Mouse (Mus musculus): ENCODE results near the gene Dbi. TPM values are rescaled to one million over a fixed set of nuclear protein-coding genes. Genes with fewer than 3 reads are reported as not detected.
A peak's percentile ranks its signal among the peaks of the same experiment; 100 is the strongest.

Gene Dbi
- polyA plus RNA-seq, 1 experiment = 1,176 TPM

DNA sequence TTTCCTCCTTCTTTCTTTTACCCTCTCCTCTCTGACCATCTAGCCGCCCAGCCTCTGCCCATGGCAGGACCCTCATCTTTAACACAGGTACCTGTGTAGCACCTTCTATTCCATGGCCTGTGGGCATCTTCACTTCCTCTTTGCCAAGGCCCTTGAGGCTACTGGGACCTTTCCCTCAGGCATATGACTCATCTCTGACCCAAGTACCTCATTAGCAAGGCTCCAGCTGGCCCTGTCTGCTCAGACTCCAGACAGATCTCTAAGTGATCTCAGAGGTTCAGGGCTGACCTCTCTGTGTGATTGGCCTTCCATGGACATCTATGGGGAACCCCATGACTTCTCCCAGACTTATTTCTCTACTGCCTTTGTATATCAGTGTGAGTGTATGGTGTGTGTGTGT lies 40.2 kb downstream of the Dbi start:
- Histone ChIP-seq H3K4me1 (ENCODE audit: control insufficient read depth, insufficient read depth, low read length) (no peaks in the 10 kb centered on the region), H3K4me3 (replicated peaks; ENCODE audit: insufficient read depth, low read depth, low read length) (no peak overlapping the region), H3K27me3 (ENCODE audit: control insufficient read depth, insufficient read depth, low read length) (no peaks in the 10 kb centered on the region), H3K27ac (ENCODE audit: insufficient read depth, low read length) (no peak overlapping the region)
- TF ChIP-seq CTCF (IDR thresholded peaks at IDR 0.05; ENCODE audit: borderline replicate concordance, insufficient read depth, low read depth, low read length) = no peak
- no peak for TF ChIP-seq POLR2A (IDR thresholded peaks at IDR 0.05; ENCODE audit: borderline replicate concordance, insufficient read depth, low read length)
- 93% methylated on average over 1 of the region's 1 CpGs for WGBS
- DNase-seq = no peak

DNA sequence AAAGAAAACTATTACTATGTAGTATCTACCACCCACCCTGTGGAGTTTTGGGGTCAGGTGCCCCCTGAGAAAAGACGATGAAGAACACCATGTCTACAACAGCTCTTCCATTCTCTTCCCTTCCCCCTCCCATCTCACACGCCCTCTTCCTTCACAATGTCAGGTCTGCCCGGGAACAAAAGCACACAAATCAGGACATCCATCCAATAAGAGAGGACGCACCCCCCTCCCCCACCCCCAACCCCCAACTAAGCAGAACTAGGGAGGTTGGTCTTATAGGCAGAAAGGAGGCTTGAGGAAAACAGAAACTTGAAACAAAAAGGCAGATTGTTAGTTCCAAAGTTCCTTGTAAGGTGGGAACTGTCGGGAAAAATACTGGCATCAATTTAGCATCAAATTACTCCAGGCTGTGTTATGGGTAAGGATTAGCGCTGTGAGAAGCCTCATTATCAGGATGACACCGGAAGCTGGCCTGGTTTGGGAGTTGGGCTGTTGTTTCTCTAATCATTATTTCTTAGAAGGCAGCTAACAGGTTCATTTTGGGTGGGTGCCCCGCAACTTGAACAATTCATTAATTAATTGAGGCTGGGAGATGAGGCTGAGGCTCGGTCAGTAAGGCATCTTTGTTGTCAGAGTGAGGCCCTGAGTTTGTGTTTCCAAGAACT lies 43.0 kb downstream of the Dbi start:
- TF ChIP-seq CTCF (IDR thresholded peaks at IDR 0.05; ENCODE audit: borderline replicate concordance, insufficient read depth, low read depth, low read length) (no peak), POLR2A (IDR thresholded peaks at IDR 0.05; ENCODE audit: borderline replicate concordance, insufficient read depth, low read length) (no peak)
- Histone ChIP-seq H3K4me3 (replicated peaks; ENCODE audit: insufficient read depth, low read depth, low read length) (no peak overlapping the region), H3K27me3 (ENCODE audit: control insufficient read depth, insufficient read depth, low read length) (no peaks in the 10 kb centered on the region; the same call in 1 of the 2 replicates), H3K27ac (ENCODE audit: insufficient read depth, low read length) (no peak overlapping the region), H3K4me1 (ENCODE audit: control insufficient read depth, insufficient read depth, low read length) (no peaks in the 10 kb centered on the region)
- 39% methylated on average over 9 of the region's 9 CpGs for WGBS
- DNase-seq = no peak

GRCm38 (mm10) chr1:120075507-120075906 lies 45.4 kb downstream of the Dbi start:
- no peak for DNase-seq
- TF ChIP-seq POLR2A (IDR thresholded peaks at IDR 0.05; ENCODE audit: borderline replicate concordance, insufficient read depth, low read length) = no peak
- no peak for TF ChIP-seq CTCF (IDR thresholded peaks at IDR 0.05; ENCODE audit: borderline replicate concordance, insufficient read depth, low read depth, low read length)
- no peak overlapping the region for H3K4me3 ChIP-seq (replicated peaks; ENCODE audit: insufficient read depth, low read depth, low read length)
- H3K4me1 ChIP-seq (ENCODE audit: control insufficient read depth, insufficient read depth, low read length) = no peaks in the 10 kb centered on the region
- H3K27me3 ChIP-seq (ENCODE audit: control insufficient read depth, insufficient read depth, low read length) = no peaks in the 10 kb centered on the region; the same call in 1 of the 2 replicates
- WGBS = 86% methylated on average over 5 of the region's 5 CpGs
- no peak overlapping the region for H3K27ac ChIP-seq (ENCODE audit: insufficient read depth, low read length)

DNA sequence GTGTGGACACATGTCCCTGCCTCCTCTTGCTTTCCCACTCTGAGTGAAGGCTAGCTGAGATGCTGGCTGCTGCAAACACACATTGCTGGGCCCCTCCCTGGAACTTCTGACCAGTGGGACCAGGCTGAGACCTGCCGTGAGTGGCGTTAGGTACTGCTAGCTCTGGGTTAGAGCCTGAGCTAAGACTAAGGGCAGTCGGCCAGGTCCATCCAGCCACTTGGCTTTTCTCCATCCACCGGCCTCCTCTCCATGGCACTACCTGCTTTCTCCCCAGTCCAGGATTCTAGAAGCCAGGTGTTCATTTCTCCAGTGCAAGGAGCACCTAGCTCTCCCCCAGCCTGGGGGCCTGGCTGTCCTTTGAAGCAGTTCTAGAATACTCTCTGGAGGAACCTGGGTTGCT lies 45.9 kb downstream of the Dbi start:
- no peak overlapping the region for H3K4me3 ChIP-seq (replicated peaks; ENCODE audit: insufficient read depth, low read depth, low read length)
- peak; percentile 41 to 51 for DNase-seq
- TF ChIP-seq CTCF (IDR thresholded peaks at IDR 0.05; ENCODE audit: borderline replicate concordance, insufficient read depth, low read depth, low read length) (no peak), POLR2A (IDR thresholded peaks at IDR 0.05; ENCODE audit: borderline replicate concordance, insufficient read depth, low read length) (no peak)
- H3K27ac ChIP-seq (ENCODE audit: insufficient read depth, low read length) = no peak overlapping the region
- WGBS = 38% methylated on average over 4 of the region's 4 CpGs
- H3K4me1 ChIP-seq (ENCODE audit: control insufficient read depth, insufficient read depth, low read length) = no peaks in the 10 kb centered on the region
- H3K27me3 ChIP-seq (ENCODE audit: control insufficient read depth, insufficient read depth, low read length) = no peaks in the 10 kb centered on the region; the same call in 1 of the 2 replicates

GRCm38 (mm10) chr1:120074307-120074702 lies 46.6 kb downstream of the Dbi start:
- Histone ChIP-seq H3K27ac (ENCODE audit: insufficient read depth, low read length) (no peak overlapping the region), H3K27me3 (ENCODE audit: control insufficient read depth, insufficient read depth, low read length) (no peaks in the 10 kb centered on the region; the same call in 1 of the 2 replicates), H3K4me3 (replicated peaks; ENCODE audit: insufficient read depth, low read depth, low read length) (no peak overlapping the region), H3K4me1 (ENCODE audit: control insufficient read depth, insufficient read depth, low read length) (no peaks in the 10 kb centered on the region)
- TF ChIP-seq CTCF (IDR thresholded peaks at IDR 0.05; ENCODE audit: borderline replicate concordance, insufficient read depth, low read depth, low read length) = no peak
- TF ChIP-seq POLR2A (IDR thresholded peaks at IDR 0.05; ENCODE audit: borderline replicate concordance, insufficient read depth, low read length) = no peak
- DNase-seq = no peak
- WGBS = 84% methylated on average over 4 of the region's 4 CpGs

- peak; percentile 32 to 35 for DNase-seq
- WGBS = 12% methylated on average over 40 of the region's 40 CpGs
- H3K27me3 ChIP-seq (ENCODE audit: control insufficient read depth, insufficient read depth, low read length) = no peaks in the 10 kb centered on the region; the same call in 1 of the 2 replicates
- no peaks in the 10 kb centered on the region for H3K4me1 ChIP-seq (ENCODE audit: control insufficient read depth, insufficient read depth, low read length)
- no peak within 1 kb of the TSS for H3K27ac ChIP-seq (ENCODE audit: insufficient read depth, low read length)
- H3K4me3 ChIP-seq (replicated peaks; ENCODE audit: insufficient read depth, low read depth, low read length) = peak within 1 kb of the TSS; percentile 40
- no peak for TF ChIP-seq CTCF (IDR thresholded peaks at IDR 0.05; ENCODE audit: borderline replicate concordance, insufficient read depth, low read depth, low read length)
- no peak for TF ChIP-seq POLR2A (IDR thresholded peaks at IDR 0.05; ENCODE audit: borderline replicate concordance, insufficient read depth, low read length)
Observed at GRCm38 (mm10) chr1:120073519-120074306, 47.2 kb downstream of the Dbi start, which contains the start of gene Tmem37. Tmem37 (minus strand) TSS chr1:120074074.

- Histone ChIP-seq H3K27ac (ENCODE audit: insufficient read depth, low read length) (no peak overlapping the region), H3K4me1 (ENCODE audit: control insufficient read depth, insufficient read depth, low read length) (no peaks in the 10 kb centered on the region), H3K4me3 (replicated peaks; ENCODE audit: insufficient read depth, low read depth, low read length) (peak overlapping the region; percentile 40), H3K27me3 (ENCODE audit: control insufficient read depth, insufficient read depth, low read length) (no peaks in the 10 kb centered on the region; the same call in 1 of the 2 replicates)
- peak; percentile 48 to 52 for DNase-seq
- 8% methylated on average over 16 of the region's 16 CpGs for WGBS
- TF ChIP-seq POLR2A (IDR thresholded peaks at IDR 0.05; ENCODE audit: borderline replicate concordance, insufficient read depth, low read length) (no peak), CTCF (IDR thresholded peaks at IDR 0.05; ENCODE audit: borderline replicate concordance, insufficient read depth, low read depth, low read length) (no peak)
Observed at GRCm38 (mm10) chr1:120072900-120073299, 48.0 kb downstream of the Dbi start.
